Mouse (Mus musculus) heart, postnatal 10 days (tissue): ENCODE data around the gene Mmp25. TPM values are rescaled to one million over a fixed set of nuclear protein-coding genes. Genes with fewer than 3 reads are reported as not detected.
"Not testable (repeated sequence)": the region's sequence is repeated elsewhere in the genome, so short reads cannot be mapped to it uniquely, and the experiment has no call there.

Source experiments
- DNase-seq, 2 experiments: peaks; one replicate each; pipeline ENCODE4 v3.0.0; 2021
- intact Hi-C: fragments of 180-260 bp; cut with DNase I; formaldehyde crosslinking; loops from one replicate; pipeline ENCODE4 v1.15.1; 2025
- total RNA-seq, 2 experiments: library from RNA; stranded (reverse); gene quantifications; 2 replicates each; pipeline ENCODE4 v1.2.3; 2021

The Mmp25 gene
- total RNA-seq, 2 experiments from 2014 or later: 0.55 to 0.69 TPM

DNA sequence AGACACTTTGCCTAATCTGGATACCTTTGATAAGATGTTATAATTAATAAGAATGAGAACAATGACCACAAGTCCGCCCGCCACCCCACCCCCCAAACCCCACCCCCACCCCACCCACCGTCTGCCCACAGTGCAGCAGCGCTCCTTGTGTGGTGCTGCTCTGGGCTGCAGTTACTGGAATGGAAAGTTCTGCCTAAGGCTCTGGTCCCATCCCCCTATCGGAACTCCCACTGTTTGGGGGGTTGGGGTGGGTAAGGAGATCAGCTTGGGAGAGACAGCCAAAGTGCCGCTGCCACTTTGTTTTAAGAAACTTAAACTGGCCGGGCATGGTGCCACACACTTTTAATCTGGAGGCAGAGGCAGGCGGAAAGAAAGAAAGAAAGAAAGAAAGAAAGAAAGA lies 42.0 kb downstream of the Mmp25 start:
- no peak for DNase-seq
- intact Hi-C loops: loop anchor here (2.0 kb wide), 1 partner anchor 32 kb away; no protein-coding TSS in a partner anchor

DNA sequence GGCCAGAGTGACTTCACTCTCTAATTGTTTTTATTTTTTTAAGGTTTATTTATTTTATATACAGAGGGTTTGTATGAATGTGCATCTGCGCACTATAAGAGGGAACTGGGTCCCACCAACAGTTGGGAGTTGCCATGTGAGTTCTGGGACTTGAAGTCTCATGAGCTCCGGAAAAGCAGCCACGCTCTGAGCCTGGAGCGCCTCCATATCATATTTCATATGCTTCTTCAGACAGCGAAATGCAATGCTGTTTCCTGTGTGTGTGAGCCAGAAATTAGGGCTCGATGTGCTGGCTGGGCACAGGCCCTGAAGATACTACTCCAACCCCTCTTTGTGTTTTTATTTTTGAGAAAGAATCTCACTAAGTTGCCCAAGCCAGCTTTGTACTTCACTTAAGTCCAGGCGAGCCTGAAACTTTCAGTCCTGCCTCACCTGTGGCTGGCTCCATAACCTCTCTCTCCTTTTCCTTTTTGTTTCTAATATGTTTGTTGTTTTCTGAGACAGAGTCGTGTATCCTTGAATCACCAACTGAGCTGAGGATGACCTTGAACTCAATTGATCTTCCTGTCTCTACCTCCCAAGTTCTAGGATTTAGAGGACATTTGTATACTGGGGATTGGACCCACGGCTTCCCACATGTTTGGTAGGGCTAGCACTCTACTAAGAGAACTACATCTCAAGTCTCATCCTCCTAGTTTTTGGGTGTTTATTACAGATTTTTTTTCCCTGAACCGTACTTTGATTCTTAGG lies 43.1 kb downstream of the Mmp25 start:
- intact Hi-C loops: loop anchor here (2.0 kb wide), 1 partner anchor 31 kb away; no protein-coding TSS in a partner anchor
- DNase-seq: no peak

DNA sequence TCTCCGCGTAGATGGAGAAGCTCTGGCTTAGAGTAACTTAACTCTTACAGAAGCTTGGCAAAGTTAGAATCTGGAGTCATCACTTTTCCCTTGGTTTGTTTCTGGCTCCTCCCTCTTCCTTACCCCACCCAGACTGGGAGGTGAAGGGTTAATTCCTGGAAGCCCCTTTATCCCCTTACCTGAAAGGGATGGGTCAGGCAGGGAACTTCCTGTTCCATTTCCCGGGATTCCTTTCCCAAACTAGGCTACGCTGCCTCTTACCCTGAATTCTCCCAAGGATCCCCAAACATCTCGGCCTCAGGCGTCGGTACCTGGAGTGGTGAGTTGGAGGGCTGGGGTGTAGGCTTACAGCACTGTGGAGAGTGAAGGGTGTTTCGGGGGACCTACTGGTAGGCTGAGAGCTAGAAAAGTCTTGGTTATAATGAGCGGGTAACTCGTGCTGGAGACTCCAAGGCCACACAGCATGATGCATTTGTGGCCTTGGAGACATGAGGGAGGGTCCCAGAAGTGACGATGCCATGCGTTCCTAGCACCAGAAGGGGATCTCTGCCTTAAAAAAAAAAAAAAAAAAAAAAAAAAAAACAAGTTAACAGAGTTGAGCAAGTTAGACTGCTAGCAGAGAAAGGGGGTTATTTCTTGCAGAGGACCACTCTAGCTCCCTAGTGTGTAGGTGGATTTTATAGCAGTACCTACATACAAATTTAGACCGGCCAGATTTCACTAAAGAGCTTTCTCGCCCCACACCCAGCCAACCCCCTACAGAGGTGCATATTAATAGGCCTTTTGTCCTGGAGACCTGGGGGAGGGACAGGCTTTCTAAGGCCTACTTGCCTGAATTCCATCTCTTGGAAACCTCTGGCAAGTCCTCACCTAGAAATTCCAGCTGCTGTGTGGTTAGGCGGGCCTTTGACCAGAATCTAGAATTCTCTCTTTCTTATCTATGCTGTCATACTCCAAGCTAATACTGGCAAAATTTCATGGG lies 44.1 kb downstream of the Mmp25 start, which contains the start of gene Zscan10:
TSS of gene Zscan10 (plus strand) at position 216 of the 982 bp plus-strand sequence.
- intact Hi-C loops: no loop called here
- DNase-seq: no peak

DNA sequence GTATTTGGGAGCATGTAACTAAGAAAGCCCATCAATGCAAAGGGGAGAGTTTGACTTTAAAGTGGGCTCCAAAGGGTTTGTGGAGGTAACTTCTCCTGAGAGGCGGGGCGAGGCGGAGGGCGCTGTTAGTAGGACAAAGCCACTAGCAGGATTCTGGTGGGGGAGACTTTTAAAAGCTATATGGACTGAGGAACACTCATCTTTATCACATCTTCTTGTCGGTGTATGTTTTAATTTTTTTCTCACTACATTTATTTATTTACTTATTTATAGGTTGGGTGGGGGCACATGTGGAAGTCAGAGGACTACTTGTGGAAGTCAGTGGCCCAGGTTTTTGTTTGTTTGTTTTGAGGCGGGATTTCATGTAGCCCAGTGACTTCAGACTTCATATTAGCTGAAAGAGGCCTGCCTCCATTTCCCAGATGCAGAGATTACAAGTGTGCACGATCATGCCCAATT lies 45.4 kb downstream of the Mmp25 start:
- no peak for DNase-seq
- intact Hi-C loops: no loop called here

DNA sequence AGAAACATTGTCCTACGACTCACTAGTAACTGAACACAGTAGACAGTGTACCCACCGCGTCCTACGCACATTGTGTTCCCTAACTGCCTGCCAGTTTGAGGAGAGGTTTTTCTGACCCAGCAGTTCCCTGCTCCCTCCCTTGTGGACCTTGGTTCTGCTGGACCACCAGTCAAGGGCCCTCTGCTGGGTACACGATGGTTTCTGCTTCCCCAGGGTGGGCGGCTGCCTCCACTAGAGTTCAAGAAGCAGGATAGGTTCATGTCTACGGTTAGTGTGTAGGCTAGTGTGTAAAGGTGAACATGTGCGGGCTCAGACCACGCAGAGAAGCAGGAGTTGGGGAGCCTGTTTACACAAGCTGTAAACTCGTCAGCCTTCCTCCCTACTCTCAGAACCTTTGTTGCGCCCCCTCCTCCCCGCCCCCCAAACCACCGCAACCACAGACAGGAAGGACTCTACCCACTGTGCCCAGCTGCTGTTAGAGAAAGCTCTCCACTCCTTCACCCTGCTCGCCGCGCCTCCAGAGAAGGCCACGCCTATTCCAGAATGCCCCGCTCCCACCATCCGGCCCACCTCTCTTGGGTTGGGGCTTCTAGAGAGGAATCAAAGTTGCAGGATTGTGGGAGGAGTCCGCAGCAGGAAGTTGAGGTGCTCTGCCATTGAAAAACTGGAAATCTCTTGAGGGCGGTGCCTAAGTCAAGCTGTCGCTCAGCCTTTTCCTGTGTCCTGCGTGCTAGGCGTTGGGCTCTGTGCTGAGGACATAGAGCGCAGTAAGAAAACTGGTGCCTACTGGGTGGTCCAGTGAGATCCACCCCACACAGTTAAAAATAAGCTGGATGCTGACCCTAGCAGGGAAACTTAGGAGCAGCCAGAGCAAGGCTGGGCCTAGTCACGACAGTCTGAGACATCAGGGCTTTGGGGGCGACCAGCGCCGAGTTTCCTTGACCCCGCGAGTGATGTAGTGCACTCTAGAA lies 46.2 kb downstream of the Mmp25 start, which contains the start of gene Zfp13:
TSS of gene Zfp13 (minus strand) at position 906 of the 971 bp plus-strand sequence.
- intact Hi-C loops: no loop called here
- peak; percentile 91 to 92 for DNase-seq

DNA sequence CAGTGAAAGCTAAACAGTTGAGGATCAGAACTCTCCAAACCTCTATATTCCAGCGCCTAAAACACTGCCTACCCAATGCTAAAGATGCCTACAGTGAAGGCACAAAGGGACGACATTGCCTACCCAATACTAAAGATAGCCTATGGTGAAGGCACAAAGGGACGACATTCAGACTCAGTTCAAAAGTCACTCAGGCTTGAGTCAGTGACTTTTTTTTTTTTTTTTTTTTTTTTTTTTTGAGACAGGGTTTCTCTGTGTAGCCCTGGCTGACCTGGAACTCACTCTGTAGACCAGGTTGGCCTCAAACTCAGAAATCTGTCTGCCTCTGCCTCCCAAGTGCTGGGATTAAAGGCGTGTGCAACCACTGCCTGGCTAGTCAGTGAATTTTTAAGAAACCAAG lies 49.9 kb downstream of the Mmp25 start:
- DNase-seq, intact Hi-C loops: not testable (repeated sequence)

DNA sequence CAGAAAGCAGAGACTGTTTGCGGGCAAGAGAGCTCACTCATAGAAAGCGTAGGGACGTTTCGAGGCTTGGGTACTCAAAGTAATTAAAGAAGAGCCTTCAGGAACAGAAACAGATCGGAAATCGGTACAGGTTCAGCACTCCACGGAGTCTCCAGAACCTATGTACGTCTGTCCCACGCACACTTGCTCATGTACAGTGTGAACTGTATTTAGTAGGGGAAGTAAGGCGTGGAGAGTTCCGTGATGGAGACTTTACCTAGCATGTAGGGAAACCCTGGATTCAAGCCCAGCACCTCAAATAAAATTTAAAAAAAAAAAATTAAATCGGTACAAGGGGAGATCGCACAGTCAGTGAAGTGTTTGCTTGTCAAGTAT lies 52.2 kb downstream of the Mmp25 start:
- no peak for DNase-seq
- intact Hi-C loops: no loop called here

DNA sequence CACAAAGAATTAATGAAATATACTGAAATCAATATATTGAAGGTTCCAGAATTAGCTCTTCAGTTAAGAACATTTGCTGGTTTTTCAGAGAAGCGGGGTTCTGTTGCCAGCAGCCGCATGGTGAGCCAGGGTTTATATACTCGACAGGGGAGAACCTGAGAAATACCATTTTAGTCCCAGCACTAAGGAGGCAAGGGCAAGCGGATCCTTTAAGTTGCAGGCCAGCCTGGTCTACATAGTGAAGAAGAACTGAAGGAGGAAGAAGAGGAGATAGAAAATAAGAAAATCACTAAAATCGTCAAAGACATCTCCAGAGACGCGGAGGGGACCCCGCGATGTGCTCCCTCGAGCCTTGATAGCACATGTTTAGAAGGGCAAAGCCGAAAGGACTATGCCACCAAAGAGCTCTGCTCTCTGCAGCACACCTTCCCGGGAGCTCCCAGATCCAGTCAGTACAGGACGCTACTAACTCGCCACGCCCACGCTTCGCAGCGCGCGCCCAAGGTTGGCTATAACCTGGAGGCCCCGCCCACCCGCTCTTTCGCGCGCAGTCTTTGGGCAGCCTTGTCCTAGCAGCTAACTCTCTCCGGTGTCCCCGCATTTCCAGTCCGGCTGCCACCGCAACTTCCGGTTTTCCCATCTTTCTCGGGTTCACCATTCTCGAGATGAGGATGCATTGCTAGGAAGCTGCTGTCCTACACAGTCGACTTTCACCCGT lies 52.7 kb downstream of the Mmp25 start:
- peak; percentile 93 to 96 for DNase-seq
- intact Hi-C loops: no loop called here

DNA sequence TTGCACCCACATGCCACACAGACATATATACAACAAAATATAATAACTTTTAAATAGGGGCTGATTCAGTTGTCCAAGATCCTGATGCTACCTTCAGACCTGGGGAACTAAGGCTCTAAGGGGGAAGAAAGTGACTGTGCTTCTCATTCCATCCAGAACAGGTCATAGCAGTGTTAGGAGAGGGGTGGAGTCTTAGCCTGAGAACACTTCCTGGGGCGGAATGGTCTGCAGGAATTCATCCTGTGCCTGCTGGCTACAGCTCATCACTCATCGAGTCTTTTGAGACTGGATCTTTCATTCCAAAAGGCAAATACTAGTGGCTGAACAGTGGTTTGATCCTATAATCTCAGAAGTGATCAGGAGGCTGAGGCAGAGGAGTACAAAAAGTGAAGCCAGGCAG lies 57.8 kb downstream of the Mmp25 start:
- intact Hi-C loops: no loop called here
- DNase-seq: no peak

DNA sequence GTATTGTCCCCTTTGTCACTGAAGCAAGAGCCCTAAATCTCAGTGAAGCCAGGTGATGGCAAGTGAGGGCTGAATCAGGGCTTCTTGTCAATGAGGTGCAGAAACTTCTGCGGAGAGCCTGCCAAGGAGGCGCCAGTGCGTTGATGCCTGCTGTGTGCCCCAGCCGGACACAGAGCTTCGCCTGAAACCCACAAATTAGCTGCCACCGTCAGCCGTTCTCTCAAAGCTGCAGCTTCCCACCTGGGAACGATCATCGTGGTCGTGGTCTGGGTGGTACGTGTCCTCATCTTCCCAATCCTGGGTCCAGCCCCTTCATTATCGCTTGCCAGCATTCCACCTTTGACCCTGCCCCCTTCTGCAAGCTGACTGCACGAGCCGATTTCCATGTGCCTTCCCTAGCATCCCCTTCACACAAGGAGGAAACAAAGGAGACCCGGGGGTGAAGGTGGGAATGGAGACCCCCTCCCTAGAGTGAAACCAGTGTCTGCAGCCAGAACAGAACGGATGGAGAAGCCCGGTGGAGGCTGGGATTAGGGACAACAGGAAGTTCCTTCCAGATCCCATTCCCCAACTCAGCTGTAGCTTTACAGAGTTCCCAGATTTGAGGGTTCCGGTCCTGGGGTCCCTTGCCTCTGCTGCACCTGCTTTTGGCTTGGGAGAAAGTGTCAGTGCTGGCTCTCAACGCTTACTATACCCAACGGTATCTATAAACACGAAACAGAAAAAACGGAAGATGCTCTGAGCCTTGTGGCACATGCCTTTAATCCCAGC lies 59.2 kb downstream of the Mmp25 start:
- intact Hi-C loops: no loop called here
- peak; percentile 64 to 81 for DNase-seq

DNA sequence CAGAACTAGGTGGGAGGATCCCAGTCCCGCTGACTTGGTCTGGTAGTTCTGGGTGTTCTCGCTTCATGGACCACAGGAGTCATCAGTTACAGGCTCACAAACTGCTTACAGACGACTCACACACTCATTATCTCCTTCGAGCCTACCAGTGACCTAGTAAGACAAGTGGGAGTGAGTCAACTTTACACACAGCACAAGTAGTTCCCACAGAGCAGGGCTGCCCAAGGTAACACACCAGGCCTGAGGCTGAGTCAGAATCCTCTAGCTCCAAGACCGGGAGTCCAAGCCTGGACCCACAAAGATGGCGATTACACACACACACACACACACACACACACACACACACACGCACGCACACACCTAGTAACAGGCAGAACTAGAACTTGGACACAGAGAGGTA lies 60.3 kb downstream of the Mmp25 start:
- intact Hi-C loops: no loop called here
- no peak for DNase-seq

Other genes with a start within 250 kb of the Mmp25 start
- gene Vmn2r117, start 165.6 kb downstream of the Mmp25 start, total RNA-seq: not detected
- gene Zfp213, start 81.0 kb downstream of the Mmp25 start, total RNA-seq: 1 to 10 TPM; 5.4 to 7.1 TPM
- 10 to 100 TPM in 1 of 2 experiments, 1 to 10 TPM in 1; 8.5 to 10.0 TPM for gene Zfp13, start 45.8 kb downstream of the Mmp25 start, total RNA-seq
- gene Zscan10, start 44.4 kb downstream of the Mmp25 start, total RNA-seq: not detected
- not detected for gene Bicdl2, start 15.2 kb upstream of the Mmp25 start, total RNA-seq
- gene Hcfc1r1, start 28.3 kb upstream of the Mmp25 start, total RNA-seq: 100 to 1,000 TPM; 218 to 220 TPM
- gene Thoc6, start 28.6 kb upstream of the Mmp25 start, total RNA-seq: 10 to 100 TPM; 21.0 to 21.1 TPM
- gene Tnfrsf12a, start 32.2 kb upstream of the Mmp25 start, total RNA-seq: 100 to 1,000 TPM; 138 to 142 TPM
- gene Cldn6, start 34.0 kb upstream of the Mmp25 start, total RNA-seq: not detected
- not detected for gene Cldn9, start 38.7 kb upstream of the Mmp25 start, total RNA-seq
- gene 1520401A03Rik, start 77.5 kb upstream of the Mmp25 start, total RNA-seq: not detected
- gene Pkmyt1, start 81.1 kb upstream of the Mmp25 start, total RNA-seq: 1 to 10 TPM; 7.7 to 9.3 TPM
- gene Paqr4, start 95.6 kb upstream of the Mmp25 start, total RNA-seq: 10 to 100 TPM; 17.5 to 22.0 TPM
- not detected for gene Kremen2, start 100.6 kb upstream of the Mmp25 start, total RNA-seq
- 10 to 100 TPM; 31.2 to 32.1 TPM for gene Flywch1, start 126.3 kb upstream of the Mmp25 start, total RNA-seq
- 1 to 10 TPM; 2.3 to 2.4 TPM for gene Flywch2, start 140.8 kb upstream of the Mmp25 start, total RNA-seq
- gene Srrm2, start 145.3 kb upstream of the Mmp25 start, total RNA-seq: 100 to 1,000 TPM; 230 to 231 TPM
- 100 to 1,000 TPM; 379 to 407 TPM for gene Elob, start 183.9 kb upstream of the Mmp25 start, total RNA-seq
- gene Prss33, start 190.8 kb upstream of the Mmp25 start, total RNA-seq: not detected
- gene Prss32, start 198.6 kb upstream of the Mmp25 start, total RNA-seq: not detected
- gene Prss41, start 198.9 kb upstream of the Mmp25 start, total RNA-seq: not detected
- not detected for gene Prss21, start 222.8 kb upstream of the Mmp25 start, total RNA-seq
- not detected for gene Dcpp1, start 235.6 kb upstream of the Mmp25 start, total RNA-seq
- not detected for gene Dcpp2, start 235.6 kb upstream of the Mmp25 start, total RNA-seq